Mouse (Mus musculus): ENCODE data around the gene Cdk9.

GRCm38 (mm10) chr2:32724832-32725790 lies 12.2 kb upstream of the Cdk9 start:
- no peak for TF ChIP-seq CTCF (IDR thresholded peaks at IDR 0.05; ENCODE audit: borderline replicate concordance, extremely low read depth, insufficient read depth, insufficient read length)
- no peak for TF ChIP-seq POLR2A (IDR thresholded peaks at IDR 0.05; ENCODE audit: borderline replicate concordance, extremely low read depth, insufficient read depth, insufficient read length, poor library complexity, severe bottlenecking)
